Mouse (Mus musculus): Measurements from ENCODE around the gene Plpp2.

Plpp2 gene

DNA sequence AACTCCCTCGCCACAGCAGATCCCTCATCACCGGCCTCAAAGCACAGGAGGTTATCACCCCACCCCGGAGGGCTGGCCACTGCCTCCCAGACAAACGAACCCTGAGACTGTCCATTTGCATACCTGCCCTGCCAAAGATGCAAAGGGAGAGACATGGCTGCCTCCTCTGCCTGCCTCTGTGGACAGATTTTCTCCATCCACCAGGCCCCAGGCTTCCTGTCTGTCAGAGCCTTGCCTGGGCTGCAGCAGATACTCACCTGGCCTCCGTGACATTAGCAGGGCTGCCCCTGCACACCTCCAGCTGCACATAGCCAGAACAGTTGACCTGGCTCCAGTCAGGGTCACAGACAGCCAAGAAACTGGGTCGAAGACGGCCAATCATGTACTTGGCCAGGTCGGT, 3.4 kb downstream of the Plpp2 start:
- no peak for DNase-seq (ENCODE audit: low spot score in 2 of 2)

DNA sequence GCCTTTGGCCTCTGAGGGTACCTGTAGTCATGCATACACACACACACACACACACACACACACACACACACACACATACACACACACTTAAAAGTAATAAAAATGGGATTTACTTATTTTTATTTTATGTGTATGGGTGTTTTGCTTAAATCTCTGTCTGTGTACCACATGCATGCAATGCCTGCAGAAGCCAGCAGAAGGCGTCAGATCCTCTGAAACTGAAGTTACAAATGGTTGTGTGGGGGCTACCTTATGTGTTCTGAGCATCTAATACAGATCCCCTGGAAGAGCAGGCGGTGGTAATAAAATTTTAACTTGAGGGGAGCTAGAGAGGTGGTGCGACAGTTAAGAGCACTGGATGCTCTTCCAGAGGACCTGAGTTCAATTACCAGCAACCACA, 5.5 kb downstream of the Plpp2 start:
- DNase-seq (ENCODE audit: low spot score in 2 of 2): no peak

DNA sequence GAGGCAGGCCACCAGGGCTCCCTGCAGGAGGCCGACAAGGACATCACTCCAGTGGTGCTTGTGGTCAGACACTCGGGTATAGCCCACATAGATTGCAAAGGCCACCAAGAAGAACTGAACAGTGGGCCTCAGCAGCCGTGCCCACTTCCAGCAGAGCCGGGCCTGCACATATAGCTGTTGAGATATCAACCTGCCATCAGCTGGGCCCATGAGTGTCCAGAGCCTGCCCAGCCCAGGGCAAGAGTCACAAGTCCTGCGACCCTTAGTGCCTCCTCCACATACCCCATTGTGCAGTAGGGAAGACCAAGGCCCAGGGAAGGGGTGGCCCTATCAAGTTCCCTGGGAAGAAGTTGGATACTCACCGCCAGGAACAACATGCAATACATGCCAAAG, 6.1 kb downstream of the Plpp2 start:
- no peak for DNase-seq (ENCODE audit: low spot score in 2 of 2)

DNA sequence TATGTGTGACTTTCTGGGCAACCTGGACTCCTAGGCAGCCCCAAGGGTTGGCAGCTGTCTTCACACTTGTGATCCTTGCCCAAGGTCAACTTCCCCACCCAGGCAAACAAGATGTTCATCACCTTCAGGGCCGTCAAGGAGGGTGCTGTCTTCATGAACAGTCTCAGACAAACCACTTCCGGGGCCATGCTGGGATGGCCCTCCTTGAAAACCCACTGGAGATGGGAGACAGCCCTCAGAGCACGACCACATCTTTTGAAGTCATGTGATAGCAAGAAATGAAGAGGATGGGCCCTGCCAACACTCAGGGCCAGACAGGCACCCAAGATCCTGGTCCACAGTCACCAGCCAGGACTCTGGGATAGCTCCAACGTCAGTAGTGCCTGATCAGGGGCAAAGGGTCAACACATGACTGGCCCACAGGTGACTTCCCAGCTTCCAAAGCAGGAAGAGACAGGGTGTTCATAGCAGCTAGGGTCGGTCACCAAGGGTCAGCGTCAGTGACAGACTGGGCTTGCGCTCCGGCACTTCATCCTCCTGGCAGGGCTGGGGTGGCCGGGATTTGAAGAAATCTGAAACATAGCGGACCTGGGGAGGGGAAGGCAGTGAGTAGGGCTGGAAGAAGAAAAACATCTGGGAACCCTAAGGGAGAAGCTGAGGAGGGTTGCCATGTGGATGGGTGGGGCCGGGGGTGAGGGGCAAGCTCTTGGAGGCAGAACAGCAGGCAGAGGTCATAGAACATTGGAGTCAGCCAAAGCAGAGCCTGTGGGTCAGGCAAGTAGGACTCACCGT, 6.7 kb downstream of the Plpp2 start:
- no peak for DNase-seq (ENCODE audit: low spot score in 2 of 2)

DNA sequence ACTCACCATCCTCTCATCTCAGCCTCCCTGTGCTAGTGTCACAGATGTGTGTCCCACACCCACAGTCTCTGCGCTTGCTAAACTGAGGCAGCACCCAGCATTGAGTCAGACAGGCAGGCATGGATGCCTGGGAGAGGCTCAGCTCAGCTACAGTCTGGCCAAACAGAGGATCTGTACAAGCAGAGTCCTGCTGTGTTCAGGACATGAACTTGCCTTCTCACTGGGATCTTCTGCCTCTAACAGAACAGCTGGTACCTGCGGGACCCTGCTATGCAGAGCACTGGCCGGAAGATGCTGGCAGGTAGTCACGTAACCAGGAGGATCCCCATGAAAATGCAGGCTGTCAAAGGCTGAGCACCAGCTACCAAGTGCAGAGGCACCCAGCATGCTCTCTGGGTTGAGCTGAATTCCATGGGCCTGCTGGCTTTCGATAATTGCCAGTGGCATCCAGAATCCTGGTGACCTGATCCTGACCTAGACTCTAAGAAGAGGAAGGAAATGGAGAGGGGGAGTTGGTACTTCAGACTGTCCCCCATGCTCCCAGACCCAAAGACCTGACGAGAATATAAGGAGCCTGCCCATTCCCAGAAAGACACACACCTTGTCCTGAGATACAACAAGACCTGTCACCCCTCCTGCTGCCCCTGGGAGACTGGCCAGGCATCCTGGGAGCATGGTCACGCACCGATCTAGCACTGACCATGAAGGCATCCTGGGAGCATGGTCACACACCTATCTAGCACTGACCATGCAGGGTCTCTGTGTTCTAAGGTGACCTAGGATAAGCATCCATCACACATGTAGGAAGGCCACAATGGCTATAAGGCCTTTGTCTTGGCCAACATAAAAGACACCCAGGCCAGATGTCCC, 7.9 kb downstream of the Plpp2 start:
- no peak for DNase-seq (ENCODE audit: low spot score in 2 of 2)

DNA sequence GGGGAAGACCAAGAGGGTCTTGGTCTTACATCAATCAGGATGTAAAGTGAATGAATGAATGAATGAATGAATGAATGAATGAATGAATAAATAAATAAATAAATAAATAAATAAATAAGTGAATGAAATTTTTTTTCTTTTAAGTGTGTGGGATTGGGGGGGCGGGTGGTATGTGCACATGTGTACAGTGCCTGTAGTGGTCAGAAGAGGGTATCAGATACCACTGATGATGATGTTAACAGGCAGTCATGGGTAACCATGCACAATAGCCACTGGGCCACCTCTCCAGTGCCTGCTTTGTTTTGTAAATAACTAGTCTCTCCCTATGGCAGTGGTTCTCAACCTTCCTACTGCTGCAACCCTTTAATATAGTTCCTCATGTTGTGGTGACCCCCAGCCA, 9.2 kb downstream of the Plpp2 start:
- no peak for DNase-seq (ENCODE audit: low spot score in 2 of 2)

DNA sequence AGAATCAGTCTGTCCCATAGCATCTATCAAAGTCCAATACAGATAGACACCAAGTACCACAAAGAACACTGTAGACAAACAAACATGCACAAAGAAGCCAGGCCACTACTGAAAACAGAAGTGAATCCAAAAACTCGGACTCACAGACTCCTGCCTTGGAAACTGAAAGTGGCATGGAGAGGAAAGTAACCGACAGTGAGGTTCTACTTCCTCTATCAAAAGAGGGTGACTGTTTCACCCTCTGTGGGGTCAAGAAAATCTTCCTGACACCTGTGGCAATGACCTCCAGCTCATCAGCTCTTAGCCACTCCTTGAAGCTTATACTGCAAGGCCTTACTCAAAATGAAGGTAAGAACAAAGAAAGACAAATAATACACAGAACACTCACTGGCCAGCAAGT, 26.9 kb downstream of the Plpp2 start:
- no peak for DNase-seq (ENCODE audit: low spot score in 2 of 2)

DNA sequence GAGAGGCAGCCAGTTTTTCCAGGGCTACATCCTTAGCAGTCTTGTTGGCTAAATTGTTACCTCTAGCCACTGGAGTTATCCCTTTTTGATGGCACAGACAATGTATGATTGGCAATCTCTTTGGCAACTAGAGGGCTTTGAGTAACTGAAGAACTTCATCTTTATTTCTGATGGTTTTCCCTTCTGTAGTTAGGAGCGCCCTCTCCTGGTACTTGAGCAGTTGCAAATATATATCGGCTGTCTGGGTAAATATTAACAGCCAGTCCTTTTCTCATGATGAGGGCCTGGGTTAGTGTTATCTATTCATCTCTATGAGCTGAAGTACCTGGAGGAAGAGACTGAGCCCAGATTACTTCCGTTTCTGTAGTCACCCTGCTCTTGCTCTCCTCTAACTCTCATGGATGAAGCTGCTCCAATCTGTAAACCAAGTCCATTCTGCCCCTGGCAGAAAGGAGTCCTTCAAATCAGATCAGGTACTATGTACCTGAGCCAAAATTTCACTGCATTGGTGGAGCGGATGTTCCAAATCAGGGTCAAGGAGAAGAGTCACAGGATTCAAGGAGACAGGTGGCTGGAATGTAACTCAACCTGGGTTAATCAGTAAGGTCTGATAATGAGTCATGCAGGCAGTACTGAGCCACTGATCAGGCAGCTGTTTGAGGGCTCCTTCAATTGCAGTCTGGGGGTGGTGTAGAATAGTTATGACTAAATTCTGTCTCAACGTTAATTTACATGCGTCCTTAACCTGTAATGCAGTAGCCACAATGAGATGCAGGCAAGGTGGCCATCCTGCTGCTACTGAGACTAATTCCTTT, 30.6 kb downstream of the Plpp2 start:
- no peak for DNase-seq (ENCODE audit: low spot score in 2 of 2)

DNA sequence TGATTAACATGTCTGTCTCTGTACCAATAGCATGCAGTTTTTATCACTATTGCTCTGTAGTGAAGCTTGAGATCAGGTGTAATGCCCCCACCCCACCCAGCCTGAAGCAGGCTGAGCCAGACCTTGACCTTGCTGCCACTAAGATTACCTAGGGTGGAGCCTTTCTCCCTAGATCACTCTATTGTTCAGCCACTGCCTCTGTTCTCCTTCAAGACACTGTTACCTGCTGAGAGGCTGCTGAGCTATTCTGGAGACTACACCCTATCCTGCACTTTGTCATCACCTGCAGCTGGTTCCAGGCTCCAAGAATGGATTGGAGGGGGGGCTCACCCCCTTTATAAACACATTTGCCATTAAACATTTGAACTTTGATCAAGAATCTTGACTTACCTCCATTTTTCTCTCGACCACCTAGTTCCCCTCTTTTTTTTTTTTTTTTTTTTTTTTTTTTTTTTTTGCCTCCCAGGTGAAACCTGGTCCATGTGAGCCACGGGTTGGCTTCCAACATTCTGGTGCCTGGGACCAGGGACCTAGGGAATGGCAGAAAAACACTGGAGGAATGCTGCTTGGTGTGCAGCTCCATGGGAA, 36.8 kb downstream of the Plpp2 start:
- no peak for DNase-seq (ENCODE audit: low spot score in 2 of 2)

DNA sequence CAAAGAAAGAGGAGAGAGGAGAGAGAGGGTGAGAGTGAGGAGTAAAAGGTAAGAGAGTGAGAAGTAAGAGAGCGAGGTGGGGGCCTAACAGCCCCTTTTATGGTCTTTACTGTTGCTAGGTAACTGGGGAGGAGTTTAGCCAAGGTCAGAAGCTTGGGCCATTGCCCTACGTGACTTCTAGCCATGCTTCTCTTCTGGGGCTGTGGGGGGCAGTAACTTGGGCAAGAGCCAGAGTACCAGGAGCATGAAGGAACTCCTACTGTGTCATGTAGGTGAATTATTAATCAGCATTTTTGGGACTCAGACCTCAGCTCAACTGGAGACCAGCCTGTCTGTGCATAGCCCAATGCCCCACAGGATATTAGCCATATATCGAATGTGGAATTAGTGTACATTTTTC, 37.7 kb downstream of the Plpp2 start:
- DNase-seq (ENCODE audit: low spot score in 2 of 2): no peak

Measured in spleen, postnatal 10 days (tissue).